Mouse (Mus musculus): ENCODE measurements around the gene Fam136a. TPM values are rescaled to one million over a fixed set of nuclear protein-coding genes. Genes with fewer than 3 reads are reported as not detected.
"Not testable (repeated sequence)": the region's sequence is repeated elsewhere in the genome, so short reads cannot be mapped to it uniquely, and the experiment has no call there.

Gene Fam136a
- polyA plus RNA-seq, 1 experiment from 2014 or later, result 120 TPM

DNA sequence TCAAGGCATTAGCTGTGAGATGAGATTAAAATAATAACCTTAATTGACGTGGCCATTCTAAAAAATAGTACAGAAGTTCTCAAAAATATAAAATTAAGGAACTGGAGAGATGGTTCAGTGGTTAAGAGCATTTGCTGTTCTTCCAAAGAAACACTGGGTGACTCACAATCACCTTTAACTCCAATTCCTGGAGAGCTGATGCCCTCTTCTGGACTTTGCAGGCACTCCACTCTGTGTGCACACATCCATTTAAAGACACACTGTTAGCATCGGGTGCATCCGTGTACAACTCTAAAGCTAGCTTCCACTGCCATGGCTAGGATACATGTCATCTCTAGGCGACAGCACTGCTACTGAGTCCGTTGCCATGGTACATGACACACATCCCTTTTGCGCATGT lies 35.5 kb upstream of the Fam136a start:
- H3K9ac ChIP-seq (ENCODE audit: low read depth, low read length), result no peak overlapping the region
- no peak overlapping the region for H3K4me3 ChIP-seq (ENCODE audit: low read depth, low read length)
- no peak overlapping the region for H3K27ac ChIP-seq (ENCODE audit: low read length)
- H3K9me3 ChIP-seq (replicated peaks; ENCODE audit: control insufficient read depth, low read length, poor library complexity, severe bottlenecking), result no peaks in the 10 kb centered on the region; the same call in 1 of the 2 replicates
- no peaks in the 10 kb centered on the region for H3K4me1 ChIP-seq (ENCODE audit: control insufficient read depth, insufficient read depth, low read length)
- ATAC-seq, result no peak
- no peaks in the 10 kb centered on the region for H3K36me3 ChIP-seq (ENCODE audit: control insufficient read depth, insufficient read depth, low read length)
- WGBS, result 91% methylated on average over 6 of the region's 6 CpGs
- H3K27me3 ChIP-seq (ENCODE audit: control insufficient read depth, insufficient read depth, low read depth, low read length), result no peaks in the 10 kb centered on the region
- H3K4me2 ChIP-seq (ENCODE audit: low read length), result no peak overlapping the region

GRCm38 (mm10) chr6:86335121-86335849 lies 30.2 kb upstream of the Fam136a start:
- no peak overlapping the region for H3K4me2 ChIP-seq (ENCODE audit: low read length)
- no peaks in the 10 kb centered on the region for H3K4me1 ChIP-seq (ENCODE audit: control insufficient read depth, insufficient read depth, low read length)
- no peak overlapping the region for H3K9ac ChIP-seq (ENCODE audit: low read depth, low read length)
- no peak for ATAC-seq
- 77% methylated on average over 11 of the region's 11 CpGs for WGBS
- H3K27ac ChIP-seq (ENCODE audit: low read length), result no peak overlapping the region
- no peaks in the 10 kb centered on the region for H3K36me3 ChIP-seq (ENCODE audit: control insufficient read depth, insufficient read depth, low read length)
- H3K27me3 ChIP-seq (ENCODE audit: control insufficient read depth, insufficient read depth, low read depth, low read length), result no peaks in the 10 kb centered on the region
- H3K4me3 ChIP-seq (ENCODE audit: low read depth, low read length), result no peak overlapping the region
- no peaks in the 10 kb centered on the region for H3K9me3 ChIP-seq (replicated peaks; ENCODE audit: control insufficient read depth, low read length, poor library complexity, severe bottlenecking)

GRCm38 (mm10) chr6:86335860-86336259 lies 29.6 kb upstream of the Fam136a start:
- no peaks in the 10 kb centered on the region for H3K9me3 ChIP-seq (replicated peaks; ENCODE audit: control insufficient read depth, low read length, poor library complexity, severe bottlenecking)
- no peak overlapping the region for H3K4me3 ChIP-seq (ENCODE audit: low read depth, low read length)
- H3K36me3 ChIP-seq (ENCODE audit: control insufficient read depth, insufficient read depth, low read length), result no peaks in the 10 kb centered on the region
- 76% methylated on average over 5 of the region's 5 CpGs for WGBS
- H3K9ac ChIP-seq (ENCODE audit: low read depth, low read length), result no peak overlapping the region
- no peak overlapping the region for H3K27ac ChIP-seq (ENCODE audit: low read length)
- no peak overlapping the region for H3K4me2 ChIP-seq (ENCODE audit: low read length)
- no peak for ATAC-seq
- H3K27me3 ChIP-seq (ENCODE audit: control insufficient read depth, insufficient read depth, low read depth, low read length), result no peaks in the 10 kb centered on the region
- no peaks in the 10 kb centered on the region for H3K4me1 ChIP-seq (ENCODE audit: control insufficient read depth, insufficient read depth, low read length)

DNA sequence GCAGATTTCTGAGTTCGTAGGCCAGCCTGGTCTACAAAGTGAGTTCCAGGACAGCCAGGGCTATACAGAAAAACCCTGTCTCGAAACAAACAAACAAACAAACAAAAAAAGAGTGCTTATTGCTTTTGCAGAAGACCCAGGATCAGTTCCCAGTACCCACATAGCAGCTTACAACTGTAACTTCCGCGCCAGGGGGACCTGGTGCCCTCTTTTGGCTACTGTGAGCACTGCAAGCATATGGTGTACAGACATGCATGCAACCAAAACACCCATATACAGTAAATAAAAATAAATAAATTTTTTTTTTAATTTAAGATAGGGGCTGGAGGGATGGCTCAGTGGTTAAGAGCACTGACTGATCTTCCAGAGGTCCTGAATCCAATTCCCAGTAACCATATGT lies 29.1 kb upstream of the Fam136a start:
- H3K4me3 ChIP-seq (ENCODE audit: low read depth, low read length); H3K4me1 ChIP-seq (ENCODE audit: control insufficient read depth, insufficient read depth, low read length); H3K27me3 ChIP-seq (ENCODE audit: control insufficient read depth, insufficient read depth, low read depth, low read length); H3K9me3 ChIP-seq (replicated peaks; ENCODE audit: control insufficient read depth, low read length, poor library complexity, severe bottlenecking); ATAC-seq; H3K27ac ChIP-seq (ENCODE audit: low read length); H3K4me2 ChIP-seq (ENCODE audit: low read length); H3K36me3 ChIP-seq (ENCODE audit: control insufficient read depth, insufficient read depth, low read length); H3K9ac ChIP-seq (ENCODE audit: low read depth, low read length): not testable (repeated sequence)
- WGBS, result 92% methylated on average over 4 of the region's 4 CpGs

DNA sequence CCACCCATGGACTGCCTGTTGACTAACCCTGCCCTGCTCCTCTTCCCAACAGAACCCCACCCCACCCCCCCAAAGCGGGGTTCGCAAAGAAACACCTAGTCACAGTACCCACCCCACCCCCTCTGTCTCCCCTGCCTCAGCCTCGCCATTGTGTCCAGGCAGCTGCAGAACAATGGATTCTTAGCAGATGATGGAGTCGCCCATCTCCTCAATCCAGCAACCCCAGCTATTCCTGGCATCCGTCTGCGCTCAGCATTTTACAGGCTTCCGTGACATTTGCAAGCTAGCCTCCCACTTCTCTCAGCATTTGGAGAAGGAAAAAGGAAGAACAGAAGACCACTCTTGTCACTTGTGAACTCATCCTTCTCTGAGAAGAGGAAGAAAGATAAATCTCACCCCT lies 21.8 kb upstream of the Fam136a start:
- Histone ChIP-seq H3K27me3 (ENCODE audit: control insufficient read depth, insufficient read depth, low read depth, low read length) (no peaks in the 10 kb centered on the region), H3K9me3 (replicated peaks; ENCODE audit: control insufficient read depth, low read length, poor library complexity, severe bottlenecking) (no peaks in the 10 kb centered on the region), H3K27ac (ENCODE audit: low read length) (no peak overlapping the region), H3K36me3 (ENCODE audit: control insufficient read depth, insufficient read depth, low read length) (no peaks in the 10 kb centered on the region), H3K4me2 (ENCODE audit: low read length) (peak overlapping the region; percentile 28; the same call in 1 of the 2 replicates), H3K4me3 (ENCODE audit: low read depth, low read length) (no peak overlapping the region), H3K9ac (ENCODE audit: low read depth, low read length) (no peak overlapping the region), H3K4me1 (ENCODE audit: control insufficient read depth, insufficient read depth, low read length) (0 out of 2 replicates have a peak, but pooled peaks cover 2% of the 10 kb centered on the region)
- WGBS, result 13% methylated on average over 6 of the region's 7 CpGs
- no peak for ATAC-seq

GRCm38 (mm10) chr6:86346063-86346462 lies 19.4 kb upstream of the Fam136a start:
- Histone ChIP-seq H3K4me3 (ENCODE audit: low read depth, low read length) (no peak overlapping the region), H3K4me2 (ENCODE audit: low read length) (no peak overlapping the region), H3K4me1 (ENCODE audit: control insufficient read depth, insufficient read depth, low read length) (0 out of 2 replicates have a peak, but pooled peaks cover 2% of the 10 kb centered on the region), H3K9me3 (replicated peaks; ENCODE audit: control insufficient read depth, low read length, poor library complexity, severe bottlenecking) (no peaks in the 10 kb centered on the region), H3K9ac (ENCODE audit: low read depth, low read length) (no peak overlapping the region), H3K27me3 (ENCODE audit: control insufficient read depth, insufficient read depth, low read depth, low read length) (no peaks in the 10 kb centered on the region), H3K36me3 (ENCODE audit: control insufficient read depth, insufficient read depth, low read length) (no peaks in the 10 kb centered on the region), H3K27ac (ENCODE audit: low read length) (no peak overlapping the region)
- WGBS, result 67% methylated on average over 2 of the region's 2 CpGs
- ATAC-seq, result no peak

GRCm38 (mm10) chr6:86349257-86349656 lies 16.2 kb upstream of the Fam136a start:
- H3K9ac ChIP-seq (ENCODE audit: low read depth, low read length), result no peak overlapping the region
- no peak overlapping the region for H3K4me3 ChIP-seq (ENCODE audit: low read depth, low read length)
- no peak overlapping the region for H3K27ac ChIP-seq (ENCODE audit: low read length)
- no peaks in the 10 kb centered on the region for H3K9me3 ChIP-seq (replicated peaks; ENCODE audit: control insufficient read depth, low read length, poor library complexity, severe bottlenecking)
- H3K27me3 ChIP-seq (ENCODE audit: control insufficient read depth, insufficient read depth, low read depth, low read length), result no peaks in the 10 kb centered on the region
- H3K4me1 ChIP-seq (ENCODE audit: control insufficient read depth, insufficient read depth, low read length), result no peaks in the 10 kb centered on the region
- ATAC-seq, result no peak
- no peaks in the 10 kb centered on the region for H3K36me3 ChIP-seq (ENCODE audit: control insufficient read depth, insufficient read depth, low read length)
- 60% methylated on average over 7 of the region's 7 CpGs for WGBS
- no peak overlapping the region for H3K4me2 ChIP-seq (ENCODE audit: low read length)

DNA sequence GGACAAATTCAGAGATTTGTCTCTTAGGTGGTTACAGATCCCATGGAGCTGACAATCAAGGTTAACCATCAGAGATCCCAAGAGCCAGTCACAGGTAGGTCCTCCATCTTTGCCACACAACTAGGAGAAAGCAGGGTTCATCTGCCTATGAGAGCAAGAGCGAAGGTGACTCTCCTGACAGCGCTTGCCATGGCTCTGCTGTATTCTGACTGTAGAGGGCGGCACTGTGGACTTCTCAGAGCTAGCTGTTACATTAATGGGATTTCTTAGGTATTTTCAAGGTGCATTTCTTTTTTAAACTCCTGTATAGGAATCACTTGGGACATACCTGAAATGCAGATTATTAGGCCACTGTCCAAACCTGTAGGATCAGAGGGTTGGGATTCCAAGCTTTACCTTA lies 10.5 kb upstream of the Fam136a start:
- ATAC-seq, result no peak
- WGBS, result 58% methylated on average over 3 of the region's 3 CpGs
- Histone ChIP-seq H3K4me2 (ENCODE audit: low read length) (no peak overlapping the region), H3K4me3 (ENCODE audit: low read depth, low read length) (no peak overlapping the region), H3K27me3 (ENCODE audit: control insufficient read depth, insufficient read depth, low read depth, low read length) (no peaks in the 10 kb centered on the region), H3K9ac (ENCODE audit: low read depth, low read length) (no peak overlapping the region), H3K4me1 (ENCODE audit: control insufficient read depth, insufficient read depth, low read length) (no peaks in the 10 kb centered on the region), H3K9me3 (replicated peaks; ENCODE audit: control insufficient read depth, low read length, poor library complexity, severe bottlenecking) (no peaks in the 10 kb centered on the region), H3K27ac (ENCODE audit: low read length) (no peak overlapping the region), H3K36me3 (ENCODE audit: control insufficient read depth, insufficient read depth, low read length) (no peaks in the 10 kb centered on the region)

GRCm38 (mm10) chr6:86356956-86357355 lies 8.5 kb upstream of the Fam136a start:
- H3K4me1 ChIP-seq (ENCODE audit: control insufficient read depth, insufficient read depth, low read length), result no peaks in the 10 kb centered on the region
- whole genome bisulfite sequencing, result 80% methylated on average over 9 of the region's 9 CpGs
- H3K36me3 ChIP-seq (ENCODE audit: control insufficient read depth, insufficient read depth, low read length), result no peaks in the 10 kb centered on the region
- H3K9ac ChIP-seq (ENCODE audit: low read depth, low read length), result no peak overlapping the region
- no peak overlapping the region for H3K4me3 ChIP-seq (ENCODE audit: low read depth, low read length)
- no peak for ATAC-seq
- no peak overlapping the region for H3K4me2 ChIP-seq (ENCODE audit: low read length)
- H3K27me3 ChIP-seq (ENCODE audit: control insufficient read depth, insufficient read depth, low read depth, low read length), result no peaks in the 10 kb centered on the region
- H3K27ac ChIP-seq (ENCODE audit: low read length), result no peak overlapping the region
- H3K9me3 ChIP-seq (replicated peaks; ENCODE audit: control insufficient read depth, low read length, poor library complexity, severe bottlenecking), result no peaks in the 10 kb centered on the region

Measured in midbrain, embryonic 16.5 days (tissue).